Mouse (Mus musculus) G1E (cell line): ENCODE measurements around the gene AW549877. TPM values are rescaled to one million over a fixed set of nuclear protein-coding genes. Genes with fewer than 3 reads are reported as not detected.

ENCODE experiments used
- ATAC-seq: 2 replicates; pipeline ENCODE4 v1.8.0; 2016; ENCODE audit warnings: mild to moderate bottlenecking; ENCODE audit not compliant: insufficient number of reproducible peaks, poor library complexity, low FRiP score, severe bottlenecking; ENCODE audit errors: extremely low read depth
- DNase-seq: peaks from one replicate; pipeline ENCODE4 v3.0.0; 2012; ENCODE audit warnings: low spot score
- H3K27me3 ChIP-seq: 2 replicates; pipeline ENCODE4 v1.6.1; 2012; ENCODE audit warnings: mild to moderate bottlenecking, low read length, inconsistent platforms; ENCODE audit not compliant: insufficient read depth
- H3K36me3 ChIP-seq: replicated peaks from 2 replicates; pipeline ENCODE3; 2012; ENCODE audit warnings: mild to moderate bottlenecking, inconsistent platforms
- H3K4me1 ChIP-seq: 2 replicates; pipeline ENCODE4 v1.6.1; 2012; ENCODE audit warnings: low read depth, low read length, inconsistent platforms, mixed read lengths; ENCODE audit not compliant: insufficient read depth
- H3K4me3 ChIP-seq: 2 replicates; pipeline ENCODE4 v1.5.1; 2012; ENCODE audit warnings: low read depth, mild to moderate bottlenecking, inconsistent platforms, low read length, moderate library complexity, mixed read lengths
- H3K9me3 ChIP-seq: replicated peaks from 2 replicates; pipeline ENCODE4 v1.6.1; 2012; ENCODE audit warnings: inconsistent platforms
- CTCF ChIP-seq: IDR thresholded peaks from 2 replicates; pipeline ENCODE4 v1.5.1; 2012; ENCODE audit warnings: low read depth, low read length, inconsistent platforms, mixed read lengths
- GATA1 ChIP-seq: IDR thresholded peaks from 2 replicates; pipeline ENCODE4 v1.6.1; 2012; ENCODE audit warnings: borderline replicate concordance, low read length, inconsistent platforms, mixed read lengths
- GATA2 ChIP-seq: IDR thresholded peaks from 2 replicates; pipeline ENCODE4 v1.6.1; 2012; ENCODE audit warnings: low read depth, low read length, inconsistent platforms, borderline replicate concordance
- POLR2AphosphoS5 ChIP-seq: IDR thresholded peaks from 2 replicates; pipeline ENCODE4 v1.6.1; 2012; ENCODE audit warnings: low read depth, low read length, inconsistent platforms; ENCODE audit not compliant: insufficient replicate concordance
- TAL1 ChIP-seq: conservative IDR thresholded peaks from 2 replicates; pipeline ENCODE4 v1.6.1; 2012; ENCODE audit warnings: low read depth, low read length, inconsistent platforms, mixed read lengths
- polyA plus RNA-seq: library from polyadenylated mRNA; stranded (reverse); fragments of >175 nt; gene quantifications from 2 replicates; pipeline ENCODE4 v1.2.3, GENCODE M21; 2012
- total RNA-seq, 2 experiments: library from RNA; stranded (forward) in 1 of 2; stranded (reverse) in 1 of 2; fragments of 200-1000 nt in 1 of 2; fragments of >200 nt in 1 of 2; fragmentation: Nextera tagmentation in 1 of 2; gene quantifications; 2 replicates each; pipeline ENCODE4 v1.2.3; 2014 to 2017

AW549877 gene
- total and polyA plus RNA-seq, 3 experiments, result 1.8 to 97.1 (median 30.9) TPM

- no peak for DNase-seq
- no peak overlapping the region for H3K4me3 ChIP-seq
- TF ChIP-seq CTCF, result no peak
- no peak for TF ChIP-seq GATA1
- TF ChIP-seq TAL1, result no peak
- TF ChIP-seq POLR2AphosphoS5, result no peak
- TF ChIP-seq GATA2, result no peak
These were observed 28.2 kb upstream of the AW549877 start for GRCm38 (mm10) chr15:4023747-4024146.

GRCm38 (mm10) chr15:4020711-4021110 is 25.2 kb upstream of the AW549877 start:
- Histone ChIP-seq H3K4me3 (no peak overlapping the region), H3K36me3 (no peaks in the 10 kb centered on the region), H3K4me1 (no peaks in the 10 kb centered on the region), H3K27me3 (peaks cover 7% of the 10 kb centered on the region), H3K9me3 (no peaks in the 10 kb centered on the region)
- TF ChIP-seq TAL1 (no peak), POLR2AphosphoS5 (no peak), CTCF (no peak), GATA2 (no peak), GATA1 (no peak)
- DNase-seq (no peak), ATAC-seq (no peak)

More at GRCm38 (mm10) chr15:4023747-4024146, 28.2 kb upstream of the AW549877 start:
- H3K36me3 ChIP-seq, result no peaks in the 10 kb centered on the region
- H3K27me3 ChIP-seq, result peaks cover 21% of the 10 kb centered on the region
- peaks cover 15% of the 10 kb centered on the region for H3K4me1 ChIP-seq
- no peaks in the 10 kb centered on the region for H3K9me3 ChIP-seq
- no peak for ATAC-seq

- Histone ChIP-seq H3K4me3 (no peak overlapping the region), H3K36me3 (no peaks in the 10 kb centered on the region), H3K27me3 (peaks cover 3% of the 10 kb centered on the region; the same call in 1 of the 2 replicates), H3K4me1 (no peaks in the 10 kb centered on the region), H3K9me3 (no peaks in the 10 kb centered on the region)
- ATAC-seq (no peak), DNase-seq (no peak)
- TF ChIP-seq GATA2 (no peak), TAL1 (no peak), CTCF (no peak), POLR2AphosphoS5 (no peak)
These were observed 18.3 kb upstream of the AW549877 start for GRCm38 (mm10) chr15:4013873-4014272.

GRCm38 (mm10) chr15:4000536-4000935 is 5.0 kb upstream of the AW549877 start:
- TF ChIP-seq GATA2 (no peak), TAL1 (no peak), CTCF (no peak), GATA1 (no peak), POLR2AphosphoS5 (no peak)
- no peak for ATAC-seq
- Histone ChIP-seq H3K36me3 (no peaks in the 10 kb centered on the region), H3K9me3 (peaks cover 8% of the 10 kb centered on the region), H3K4me1 (peaks cover 4% of the 10 kb centered on the region), H3K4me3 (no peak overlapping the region), H3K27me3 (no peaks in the 10 kb centered on the region)
- no peak for DNase-seq

- Histone ChIP-seq H3K27me3 (no peaks in the 10 kb centered on the region), H3K9me3 (no peaks in the 10 kb centered on the region), H3K4me3 (no peak overlapping the region), H3K36me3 (no peaks in the 10 kb centered on the region), H3K4me1 (peaks cover 9% of the 10 kb centered on the region)
- DNase-seq (no peak), ATAC-seq (no peak)
- no peak for TF ChIP-seq TAL1
- no peak for TF ChIP-seq POLR2AphosphoS5
- no peak for TF ChIP-seq CTCF
- TF ChIP-seq GATA1, result no peak
- no peak for TF ChIP-seq GATA2
These were observed 3.6 kb upstream of the AW549877 start for GRCm38 (mm10) chr15:3999144-3999543.

- no peak for DNase-seq
- TF ChIP-seq CTCF (no peak), GATA2 (no peak), POLR2AphosphoS5 (no peak), TAL1 (no peak), GATA1 (no peak)
- 0 out of 2 replicates have a peak, but pooled peaks have one; percentile 9 for ATAC-seq
- Histone ChIP-seq H3K9me3 (no peaks in the 10 kb centered on the region), H3K36me3 (peaks cover 10% of the 10 kb centered on the region), H3K4me1 (peaks cover 13% of the 10 kb centered on the region), H3K4me3 (peak overlapping the region; percentile 88), H3K27me3 (no peaks in the 10 kb centered on the region)
These were observed 895 bp upstream of the AW549877 start for GRCm38 (mm10) chr15:3996267-3997010.
